Mouse (Mus musculus) G1E-ER4 (cell line): ENCODE measurements around the gene 4930572O03Rik. TPM values are rescaled to one million over a fixed set of nuclear protein-coding genes. Genes with fewer than 3 reads are reported as not detected.
"Not testable (repeated sequence)": the region's sequence is repeated elsewhere in the genome, so short reads cannot be mapped to it uniquely, and the experiment has no call there.

Experiments
- GATA1 ChIP-seq: IDR thresholded peaks from one replicate; pipeline ENCODE4 v1.8.0; 2012; ENCODE audit warnings: low read length, inconsistent platforms
- polyA plus RNA-seq: library from polyadenylated mRNA; stranded (reverse); fragments of >175 nt; gene quantifications from 2 replicates; pipeline ENCODE4 v1.2.3, GENCODE M21; 2012

Gene 4930572O03Rik
- not detected in 2 replicates for polyA plus RNA-seq

GRCm38 (mm10) chr5:15656959-15657358 lies at the start of gene 4930572O03Rik:
4930572O03Rik (minus strand) TSS chr5:15657059.
- not testable (repeated sequence) for TF ChIP-seq GATA1

DNA sequence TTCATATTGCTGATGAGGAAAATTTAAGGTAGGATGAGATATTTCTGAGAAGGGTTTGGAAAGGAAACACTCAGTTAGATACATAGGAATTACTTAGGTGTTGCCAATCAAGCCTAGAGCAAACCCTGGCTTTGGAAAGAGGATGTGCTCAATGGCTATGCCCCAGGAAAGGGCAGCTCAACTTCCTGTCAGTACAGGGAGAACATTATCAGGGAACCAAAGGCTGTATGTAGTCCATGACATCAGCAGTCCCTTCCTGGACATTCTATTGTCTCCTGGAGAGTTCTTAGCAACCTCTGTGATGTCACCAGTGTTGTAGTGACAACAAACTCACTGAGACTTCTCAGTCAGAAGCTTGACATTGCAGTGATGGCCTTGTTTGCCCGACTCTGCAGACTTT lies 38.1 kb downstream of the 4930572O03Rik start, which contains the start of gene Speer4d:
Speer4d (plus strand) TSS at position 301 of the 400 bp plus-strand sequence.
- TF ChIP-seq GATA1 = not testable (repeated sequence)

Other genes starting within 250 kb of the 4930572O03Rik start
- gene Gm21149, start 180.5 kb downstream of the 4930572O03Rik start, polyA plus RNA-seq = not detected in 2 replicates
- gene Gm21190, start 127.8 kb downstream of the 4930572O03Rik start, polyA plus RNA-seq = not detected in 2 replicates
- gene Gm21083, start 79.7 kb downstream of the 4930572O03Rik start, polyA plus RNA-seq = not detected in 2 replicates
- gene Speer4d, start 38.0 kb downstream of the 4930572O03Rik start, polyA plus RNA-seq = not detected in 2 replicates
- not detected in 2 replicates for gene Speer4c, start 57.2 kb upstream of the 4930572O03Rik start, polyA plus RNA-seq